In genomic region chr7:126952646-126953045, GRCm38 (mm10) we compare ENCODE assay signal across 13 mouse cellular contexts. TPM values are rescaled to one million over a fixed set of nuclear protein-coding genes. Genes with fewer than 3 reads are reported as not detected.
DNase-seq lines count a peak whose midpoint lies in the region; ATAC-seq and TF ChIP-seq lines count a peak whose summit lies in the region.
"Had no signal": no experiment of that assay in that cellular context is flagged by ENCODE, and none has a peak within 500 bp of the region (broad histone marks: within the 10 kb centered on the region; RNA-seq: fewer than 3 reads in every experiment).

No protein-coding gene starts in this region.

- H3K4me2 ChIP-seq in kidney, embryonic 15.5 days: 0 out of 2 replicates have a peak overlapping the region, but pooled peaks have one; percentile 1
- H3K4me2 ChIP-seq in forebrain, embryonic 15.5 days (replicated peaks): peak overlapping the region; percentile 93
- peak overlapping the region; percentile 88 for H3K4me2 ChIP-seq in hindbrain, postnatal 0 days (ENCODE audit: low read depth, low read length)
- H3K4me2 ChIP-seq in midbrain, postnatal 0 days (ENCODE audit: low read depth, low read length, poor library complexity, severe bottlenecking): peak overlapping the region; percentile 95
- no peak overlapping the region for H3K4me2 ChIP-seq in kidney, embryonic 16.5 days (replicated peaks; ENCODE audit: low read depth, low read length)
- H3K4me2 ChIP-seq in liver, embryonic 12.5 days: no peak overlapping the region
- H3K4me2 ChIP-seq: heart, embryonic 15.5 days had no signal

- TF ChIP-seq CTCF in hindbrain, postnatal 0 days (IDR thresholded peaks at IDR 0.05; ENCODE audit: low read depth): no peak
- TF ChIP-seq CTCF in midbrain, postnatal 0 days (IDR thresholded peaks at IDR 0.05): no peak

- H3K9me3 ChIP-seq in kidney, embryonic 15.5 days (replicated peaks): no peaks in the 10 kb centered on the region
- H3K9me3 ChIP-seq in forebrain, embryonic 15.5 days: no peaks in the 10 kb centered on the region
- H3K9me3 ChIP-seq in hindbrain, postnatal 0 days (ENCODE audit: low read length): no peaks in the 10 kb centered on the region
- H3K9me3 ChIP-seq in midbrain, postnatal 0 days (ENCODE audit: low read length): no peaks in the 10 kb centered on the region
- no peaks in the 10 kb centered on the region for H3K9me3 ChIP-seq in kidney, embryonic 16.5 days (ENCODE audit: low read length)
- no peaks in the 10 kb centered on the region for H3K9me3 ChIP-seq in liver, embryonic 12.5 days (replicated peaks)
- H3K9me3 ChIP-seq: heart, embryonic 15.5 days had no signal

- no peak overlapping the region for H3K4me3 ChIP-seq in kidney, embryonic 15.5 days (replicated peaks)
- peak overlapping the region; percentile 58 for H3K4me3 ChIP-seq in forebrain, embryonic 15.5 days
- peak overlapping the region; percentile 52 for H3K4me3 ChIP-seq in hindbrain, postnatal 0 days (ENCODE audit: low read length)
- H3K4me3 ChIP-seq in midbrain, postnatal 0 days (ENCODE audit: low read depth, low read length): peak overlapping the region; percentile 63
- H3K4me3 ChIP-seq in kidney, embryonic 16.5 days (ENCODE audit: low read length): no peak overlapping the region
- H3K4me3 ChIP-seq in liver, embryonic 12.5 days: no peak overlapping the region
- H3K4me3 ChIP-seq: heart, embryonic 15.5 days had no signal

- no peak for DNase-seq in kidney, adult 11 months
- no peak for DNase-seq in hindbrain, postnatal 0 days (ENCODE audit: low spot score)
- DNase-seq in midbrain, postnatal 0 days (ENCODE audit: low spot score): no peak
- DNase-seq in testis, postnatal 10 days (ENCODE audit: low spot score): no peak
- DNase-seq: cerebellum, postnatal 36 days; gastrocnemius, postnatal 25 days; lung, adult 2 months had no signal

- no peak for ATAC-seq in kidney, embryonic 15.5 days (replicated peaks; ENCODE audit: low FRiP score)
- no peak for ATAC-seq in forebrain, embryonic 15.5 days (replicated peaks)
- no peak for ATAC-seq in hindbrain, postnatal 0 days
- no peak for ATAC-seq in midbrain, postnatal 0 days (ENCODE audit: low FRiP score)
- ATAC-seq in kidney, embryonic 16.5 days (ENCODE audit: low FRiP score, low TSS enrichment): no peak
- ATAC-seq in liver, embryonic 12.5 days: no peak
- ATAC-seq: intestine, embryonic 16.5 days had no signal

- H3K36me3 ChIP-seq in kidney, embryonic 15.5 days: no peaks in the 10 kb centered on the region
- H3K36me3 ChIP-seq in forebrain, embryonic 15.5 days: peaks cover 19% of the 10 kb centered on the region; the same call in 1 of the 2 replicates
- peaks cover 10% of the 10 kb centered on the region; the same call in 1 of the 2 replicates for H3K36me3 ChIP-seq in hindbrain, postnatal 0 days (ENCODE audit: insufficient read depth, low read length)
- H3K36me3 ChIP-seq in midbrain, postnatal 0 days (ENCODE audit: insufficient read depth, low read length): peaks cover 25% of the 10 kb centered on the region
- H3K36me3 ChIP-seq in kidney, embryonic 16.5 days (ENCODE audit: insufficient read depth, low read length): no peaks in the 10 kb centered on the region
- no peaks in the 10 kb centered on the region for H3K36me3 ChIP-seq in liver, embryonic 12.5 days
- H3K36me3 ChIP-seq: heart, embryonic 15.5 days had no signal

- H3K4me1 ChIP-seq in kidney, embryonic 15.5 days: peaks cover 22% of the 10 kb centered on the region
- H3K4me1 ChIP-seq in forebrain, embryonic 15.5 days: peaks cover 44% of the 10 kb centered on the region
- H3K4me1 ChIP-seq in hindbrain, postnatal 0 days (ENCODE audit: insufficient read depth, low read length): peaks cover 14% of the 10 kb centered on the region
- peaks cover 19% of the 10 kb centered on the region for H3K4me1 ChIP-seq in midbrain, postnatal 0 days (ENCODE audit: insufficient read depth, low read length)
- H3K4me1 ChIP-seq in kidney, embryonic 16.5 days (ENCODE audit: insufficient read depth, low read length): peaks cover 8% of the 10 kb centered on the region
- peaks cover 23% of the 10 kb centered on the region for H3K4me1 ChIP-seq in liver, embryonic 12.5 days

- WGBS in kidney, embryonic 15.5 days: 0% methylated on average over 8 of the region's 8 CpGs
- WGBS in forebrain, embryonic 15.5 days: 0% methylated on average over 8 of the region's 8 CpGs
- WGBS in hindbrain, postnatal 0 days: 0% methylated on average over 7 of the region's 8 CpGs
- WGBS in midbrain, postnatal 0 days: 2% methylated on average over 8 of the region's 8 CpGs
- WGBS in kidney, embryonic 16.5 days: 0% methylated on average over 8 of the region's 8 CpGs
- WGBS in liver, embryonic 12.5 days (ENCODE audit: insufficient replicate concordance): 2% methylated on average over 8 of the region's 8 CpGs

- no peak overlapping the region for H3K9ac ChIP-seq in kidney, embryonic 15.5 days
- peak overlapping the region; percentile 71; the same call in 1 of the 2 replicates for H3K9ac ChIP-seq in forebrain, embryonic 15.5 days (replicated peaks)
- peak overlapping the region; percentile 56; the same call in 1 of the 2 replicates for H3K9ac ChIP-seq in hindbrain, postnatal 0 days (replicated peaks; ENCODE audit: low read length)
- peak overlapping the region; percentile 86 for H3K9ac ChIP-seq in midbrain, postnatal 0 days (replicated peaks; ENCODE audit: low read length, poor library complexity, severe bottlenecking)
- H3K9ac ChIP-seq in kidney, embryonic 16.5 days (replicated peaks; ENCODE audit: low read length): no peak overlapping the region
- H3K9ac ChIP-seq in liver, embryonic 12.5 days: no peak overlapping the region
- H3K9ac ChIP-seq: heart, embryonic 15.5 days had no signal

- no peak overlapping the region for H3K27ac ChIP-seq in kidney, embryonic 15.5 days
- H3K27ac ChIP-seq in forebrain, embryonic 15.5 days (replicated peaks): no peak overlapping the region
- no peak overlapping the region for H3K27ac ChIP-seq in hindbrain, postnatal 0 days
- no peak overlapping the region for H3K27ac ChIP-seq in midbrain, postnatal 0 days (ENCODE audit: low read depth, low read length)
- H3K27ac ChIP-seq in kidney, embryonic 16.5 days (ENCODE audit: low read length): no peak overlapping the region
- no peak overlapping the region for H3K27ac ChIP-seq in liver, embryonic 12.5 days
- H3K27ac ChIP-seq: heart, embryonic 15.5 days had no signal

- peaks cover 39% of the 10 kb centered on the region for H3K27me3 ChIP-seq in kidney, embryonic 15.5 days
- H3K27me3 ChIP-seq in forebrain, embryonic 15.5 days: no peaks in the 10 kb centered on the region
- no peaks in the 10 kb centered on the region for H3K27me3 ChIP-seq in hindbrain, postnatal 0 days (ENCODE audit: insufficient read depth, low read length)
- no peaks in the 10 kb centered on the region for H3K27me3 ChIP-seq in midbrain, postnatal 0 days (ENCODE audit: insufficient read depth, low read length)
- H3K27me3 ChIP-seq in kidney, embryonic 16.5 days (ENCODE audit: insufficient read depth, low read length): peaks cover 23% of the 10 kb centered on the region
- H3K27me3 ChIP-seq in liver, embryonic 12.5 days (replicated peaks): peaks cover 60% of the 10 kb centered on the region

RNA-seq across cellular contexts. Expression of gene Sez6l2, which starts 2.3 kb away (rescaled TPM):
- polyA plus RNA-seq in kidney, embryonic 15.5 days (2015; fragmentation: Nextera tagmentation; extraction: Ambion mirVana): 1.3 and 2.5 TPM in 2 replicates
- polyA plus RNA-seq in forebrain, embryonic 15.5 days (2015; fragmentation: Nextera tagmentation; extraction: Ambion mirVana): 25.5 and 32.0 TPM in 2 replicates
- total RNA-seq in hindbrain, postnatal 0 days (2014; rRNA removed): 253 and 282 TPM in 2 replicates
- polyA plus RNA-seq in hindbrain, postnatal 0 days (2015; fragmentation: Nextera tagmentation; extraction: Ambion mirVana): 58.8 and 66.5 TPM in 2 replicates
- total RNA-seq in midbrain, postnatal 0 days (2014; rRNA removed): 235 and 283 TPM in 2 replicates
- polyA plus RNA-seq in midbrain, postnatal 0 days (2015; fragmentation: Nextera tagmentation; extraction: Ambion mirVana): 66.2 and 72.8 TPM in 2 replicates
- polyA plus RNA-seq in kidney, embryonic 16.5 days (2015; fragmentation: Nextera tagmentation; extraction: Ambion mirVana): 0.86 and 1.6 TPM in 2 replicates
- polyA plus RNA-seq in liver, embryonic 12.5 days (2016; fragmentation: Nextera tagmentation; extraction: Ambion mirVana): 0.06 and 0.39 TPM in 2 replicates

RNA-seq across cellular contexts. Expression of gene Asphd1, which starts 3.3 kb away (rescaled TPM):
- 0.21 TPM in 1 of 2 replicates, not detected in the other for polyA plus RNA-seq in kidney, embryonic 15.5 days (2015; fragmentation: Nextera tagmentation; extraction: Ambion mirVana)
- polyA plus RNA-seq in forebrain, embryonic 15.5 days (2015; fragmentation: Nextera tagmentation; extraction: Ambion mirVana): 5.6 and 6.9 TPM in 2 replicates
- 35.7 and 58.1 TPM in 2 replicates for total RNA-seq in hindbrain, postnatal 0 days (2014; rRNA removed)
- polyA plus RNA-seq in hindbrain, postnatal 0 days (2015; fragmentation: Nextera tagmentation; extraction: Ambion mirVana): 15.9 and 16.0 TPM in 2 replicates
- 32.3 and 44.5 TPM in 2 replicates for total RNA-seq in midbrain, postnatal 0 days (2014; rRNA removed)
- polyA plus RNA-seq in midbrain, postnatal 0 days (2015; fragmentation: Nextera tagmentation; extraction: Ambion mirVana): 16.2 and 17.6 TPM in 2 replicates
- 0.12 and 0.24 TPM in 2 replicates for polyA plus RNA-seq in kidney, embryonic 16.5 days (2015; fragmentation: Nextera tagmentation; extraction: Ambion mirVana)
- polyA plus RNA-seq in liver, embryonic 12.5 days (2016; fragmentation: Nextera tagmentation; extraction: Ambion mirVana): not detected in 2 replicates
- total RNA-seq: gastrocnemius, postnatal 25 days had no signal
- polyA plus RNA-seq: lung, adult 2 months had no signal

RNA-seq across cellular contexts. Expression of gene Cdipt, which starts 23.1 kb away (rescaled TPM):
- polyA plus RNA-seq in kidney, embryonic 15.5 days (2015; fragmentation: Nextera tagmentation; extraction: Ambion mirVana): 106 and 115 TPM in 2 replicates
- polyA plus RNA-seq in forebrain, embryonic 15.5 days (2015; fragmentation: Nextera tagmentation; extraction: Ambion mirVana): 104 and 105 TPM in 2 replicates
- 203 and 240 TPM in 2 replicates for total RNA-seq in hindbrain, postnatal 0 days (2014; rRNA removed)
- polyA plus RNA-seq in hindbrain, postnatal 0 days (2015; fragmentation: Nextera tagmentation; extraction: Ambion mirVana): 146 and 150 TPM in 2 replicates
- total RNA-seq in midbrain, postnatal 0 days (2014; rRNA removed): 193 and 244 TPM in 2 replicates
- polyA plus RNA-seq in midbrain, postnatal 0 days (2015; fragmentation: Nextera tagmentation; extraction: Ambion mirVana): 142 and 157 TPM in 2 replicates
- polyA plus RNA-seq in kidney, embryonic 16.5 days (2015; fragmentation: Nextera tagmentation; extraction: Ambion mirVana): 135 and 137 TPM in 2 replicates
- 59.2 and 63.2 TPM in 2 replicates for polyA plus RNA-seq in liver, embryonic 12.5 days (2016; fragmentation: Nextera tagmentation; extraction: Ambion mirVana)

RNA-seq across cellular contexts. Expression of gene Cdiptos, which starts 23.3 kb away (rescaled TPM):
- polyA plus RNA-seq in kidney, embryonic 15.5 days (2015; fragmentation: Nextera tagmentation; extraction: Ambion mirVana): 1.4 and 1.5 TPM in 2 replicates
- 0.56 and 0.88 TPM in 2 replicates for polyA plus RNA-seq in forebrain, embryonic 15.5 days (2015; fragmentation: Nextera tagmentation; extraction: Ambion mirVana)
- 0.31 TPM in 1 of 2 replicates, not detected in the other for total RNA-seq in hindbrain, postnatal 0 days (2014; rRNA removed)
- 0.95 and 1.4 TPM in 2 replicates for polyA plus RNA-seq in hindbrain, postnatal 0 days (2015; fragmentation: Nextera tagmentation; extraction: Ambion mirVana)
- not detected in 2 replicates for total RNA-seq in midbrain, postnatal 0 days (2014; rRNA removed)
- polyA plus RNA-seq in midbrain, postnatal 0 days (2015; fragmentation: Nextera tagmentation; extraction: Ambion mirVana): 0.72 and 0.79 TPM in 2 replicates
- 1.6 and 2.1 TPM in 2 replicates for polyA plus RNA-seq in kidney, embryonic 16.5 days (2015; fragmentation: Nextera tagmentation; extraction: Ambion mirVana)
- 0.29 and 0.44 TPM in 2 replicates for polyA plus RNA-seq in liver, embryonic 12.5 days (2016; fragmentation: Nextera tagmentation; extraction: Ambion mirVana)
- total RNA-seq: gastrocnemius, postnatal 25 days had no signal

RNA-seq across cellular contexts. Expression of gene Kctd13, which starts 24.0 kb away (rescaled TPM):
- polyA plus RNA-seq in kidney, embryonic 15.5 days (2015; fragmentation: Nextera tagmentation; extraction: Ambion mirVana): 15.5 and 17.0 TPM in 2 replicates
- polyA plus RNA-seq in forebrain, embryonic 15.5 days (2015; fragmentation: Nextera tagmentation; extraction: Ambion mirVana): 132 and 136 TPM in 2 replicates
- total RNA-seq in hindbrain, postnatal 0 days (2014; rRNA removed): 113 and 128 TPM in 2 replicates
- polyA plus RNA-seq in hindbrain, postnatal 0 days (2015; fragmentation: Nextera tagmentation; extraction: Ambion mirVana): 124 and 129 TPM in 2 replicates
- total RNA-seq in midbrain, postnatal 0 days (2014; rRNA removed): 129 and 150 TPM in 2 replicates
- polyA plus RNA-seq in midbrain, postnatal 0 days (2015; fragmentation: Nextera tagmentation; extraction: Ambion mirVana): 166 and 167 TPM in 2 replicates
- 16.5 and 17.7 TPM in 2 replicates for polyA plus RNA-seq in kidney, embryonic 16.5 days (2015; fragmentation: Nextera tagmentation; extraction: Ambion mirVana)
- polyA plus RNA-seq in liver, embryonic 12.5 days (2016; fragmentation: Nextera tagmentation; extraction: Ambion mirVana): 10.3 and 10.7 TPM in 2 replicates

Comparison
In these comparisons a context has a peak if more than half of its experiments do, and no peak if none do; other contexts are left out.
1. H3K4me2 ChIP-seq: peak in kidney, embryonic 15.5 days (single experiment), forebrain, embryonic 15.5 days (single experiment), hindbrain, postnatal 0 days (single experiment) and midbrain, postnatal 0 days (single experiment); none in kidney, embryonic 16.5 days (single experiment) and liver, embryonic 12.5 days (single experiment).
2. H3K4me3 ChIP-seq: peak in forebrain, embryonic 15.5 days (single experiment), hindbrain, postnatal 0 days (single experiment) and midbrain, postnatal 0 days (single experiment); none in kidney, embryonic 15.5 days (single experiment), kidney, embryonic 16.5 days (single experiment) and liver, embryonic 12.5 days (single experiment).
3. H3K9ac ChIP-seq: peak in forebrain, embryonic 15.5 days (single experiment), hindbrain, postnatal 0 days (single experiment) and midbrain, postnatal 0 days (single experiment); none in kidney, embryonic 15.5 days (single experiment), kidney, embryonic 16.5 days (single experiment) and liver, embryonic 12.5 days (single experiment).